Mouse (Mus musculus) cerebral cortex, adult 2 months (tissue): Measurements from ENCODE around the gene Dlx3.

Source experiments
- WGBS: fragments of 180-500 bp; shearing (Covaris S2); methylation state at CpG from one replicate; pipeline ENCODE4 v1.1.7; 2018; 5-methylcytosine and 5-hydroxymethylcytosine counted together

Gene Dlx3

DNA sequence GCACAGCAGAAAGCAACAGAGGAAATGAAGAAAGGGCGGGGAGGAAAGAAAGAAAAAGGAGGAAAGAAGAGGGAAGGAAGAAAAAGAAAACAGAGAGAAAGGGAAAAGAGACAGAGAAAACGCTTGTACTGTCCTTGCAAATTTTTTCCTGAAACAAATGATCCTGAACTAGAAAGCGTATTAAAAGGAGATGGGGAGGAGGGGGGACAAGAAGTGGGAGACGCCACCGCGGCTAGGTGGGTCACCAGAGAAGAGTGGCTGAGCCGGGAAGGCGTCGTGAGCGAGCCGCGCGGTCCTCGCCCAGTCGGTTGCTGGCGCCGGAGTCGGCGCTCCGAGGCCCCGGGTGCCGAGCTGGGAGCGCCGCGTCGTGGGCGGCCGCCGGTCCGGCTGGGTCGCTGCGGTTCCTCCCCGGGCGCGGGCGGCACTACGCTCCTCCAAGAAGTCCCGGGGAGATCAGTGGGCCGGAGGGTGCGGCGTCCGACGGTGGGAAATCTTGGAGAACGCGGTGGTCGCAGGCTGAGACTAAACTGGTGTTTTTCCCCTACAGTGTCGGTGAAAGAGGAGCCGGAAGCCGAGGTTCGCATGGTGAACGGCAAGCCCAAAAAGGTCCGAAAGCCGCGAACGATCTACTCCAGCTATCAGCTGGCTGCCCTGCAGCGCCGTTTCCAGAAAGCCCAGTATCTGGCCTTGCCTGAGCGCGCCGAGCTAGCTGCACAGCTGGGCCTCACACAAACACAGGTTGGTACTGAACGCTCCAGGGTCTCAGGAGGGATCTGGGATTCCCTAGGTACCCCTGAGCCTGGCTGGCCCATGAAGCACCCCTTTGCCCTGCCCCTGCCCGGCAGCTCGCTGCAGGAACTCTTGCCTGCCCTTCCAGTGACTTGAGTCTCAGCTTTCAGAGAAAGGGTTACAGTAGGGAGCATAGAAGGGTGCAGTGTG lies 1.5 kb downstream of the Dlx3 start:
- 4% methylated on average over 63 of the region's 63 CpGs for WGBS

GRCm38 (mm10) chr11:95122100-95122489 lies 2.2 kb downstream of the Dlx3 start:
- 59% methylated on average over 6 of the region's 6 CpGs for WGBS

DNA sequence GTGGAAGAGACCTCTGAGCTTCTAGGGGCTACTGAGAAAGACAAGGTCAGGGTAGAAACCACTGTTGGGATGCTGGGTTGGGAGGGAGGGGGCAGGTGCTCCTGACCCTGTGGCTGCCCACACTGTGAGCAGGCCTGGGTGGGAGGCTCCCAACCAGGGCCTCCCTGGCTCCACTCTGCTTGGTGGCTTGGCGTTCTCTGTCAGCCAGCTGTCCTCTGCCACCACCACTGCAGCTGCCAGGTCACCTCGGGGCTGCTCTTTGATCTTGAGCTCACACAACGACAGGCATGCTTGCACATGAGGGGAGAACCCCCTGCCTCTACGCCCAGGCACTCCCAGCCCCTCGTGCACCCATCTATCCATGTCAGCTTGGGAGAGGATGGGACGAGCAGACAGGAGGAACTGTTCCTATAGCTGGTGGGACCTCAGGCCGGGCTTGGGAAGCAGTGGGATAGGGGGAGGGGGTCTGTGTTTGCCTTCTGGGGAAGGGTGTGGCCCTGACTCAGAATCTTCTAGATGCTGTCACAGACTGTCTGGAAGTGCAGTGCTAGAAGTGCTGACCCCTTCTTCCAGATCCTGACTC lies 5.5 kb downstream of the Dlx3 start:
- WGBS = 63% methylated on average over 7 of the region's 7 CpGs

- 11% methylated on average over 20 of the region's 20 CpGs for whole genome bisulfite sequencing
Observed at GRCm38 (mm10) chr11:95126272-95127245, 6.6 kb downstream of the Dlx3 start.

GRCm38 (mm10) chr11:95128359-95128758 lies 8.4 kb downstream of the Dlx3 start:
- 74% methylated on average over 11 of the region's 11 CpGs for WGBS

GRCm38 (mm10) chr11:95130668-95131252 lies 10.8 kb downstream of the Dlx3 start:
- WGBS = 84% methylated on average over 17 of the region's 17 CpGs

- WGBS = 80% methylated on average over 6 of the region's 6 CpGs
Observed at GRCm38 (mm10) chr11:95133321-95133720, 13.4 kb downstream of the Dlx3 start.

DNA sequence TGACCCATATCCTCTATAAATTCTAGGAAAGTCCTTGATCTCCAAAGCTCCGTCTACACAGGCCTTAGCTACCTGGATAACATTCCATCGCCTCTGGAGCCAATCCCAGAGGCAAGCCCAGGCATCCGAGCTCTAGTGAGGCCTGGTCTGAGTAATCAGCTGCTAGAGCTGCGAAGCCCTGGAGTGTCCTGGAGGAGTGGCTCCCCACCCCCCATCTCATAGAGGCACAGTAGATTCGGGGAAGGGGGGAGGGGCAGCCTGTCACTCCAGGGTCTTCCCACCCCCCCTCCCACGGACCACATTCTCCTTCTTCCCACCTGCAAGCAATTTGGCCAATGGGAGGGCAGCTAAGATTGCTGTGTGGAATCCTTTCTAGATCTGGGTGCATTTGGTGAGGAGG lies 17.4 kb downstream of the Dlx3 start:
- 49% methylated on average over 6 of the region's 6 CpGs for WGBS

GRCm38 (mm10) chr11:95139871-95140270 lies 20.0 kb downstream of the Dlx3 start:
- 55% methylated on average over 5 of the region's 5 CpGs for WGBS

DNA sequence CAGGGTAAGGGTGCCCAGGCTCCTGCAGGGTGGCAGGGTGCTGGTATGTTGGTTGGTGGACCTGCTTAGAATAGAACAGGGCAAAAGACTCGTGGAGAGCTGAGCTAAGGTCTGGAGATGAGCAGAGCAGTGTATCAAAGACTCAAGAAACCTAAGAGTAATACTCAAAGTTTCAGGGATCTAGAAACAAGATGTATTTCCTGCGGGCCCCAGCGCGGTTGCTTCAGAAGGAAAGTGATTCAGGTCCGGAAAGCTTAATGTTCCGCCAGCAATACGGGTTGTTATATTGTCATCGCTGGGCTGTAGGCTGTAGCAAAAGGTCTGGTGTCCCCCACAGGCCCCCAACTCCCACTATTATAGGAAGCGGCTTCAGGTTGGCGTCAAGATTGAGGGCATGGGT lies 22.3 kb downstream of the Dlx3 start:
- 17% methylated on average over 10 of the region's 10 CpGs for WGBS

GRCm38 (mm10) chr11:95142980-95143575 lies 23.2 kb downstream of the Dlx3 start:
- WGBS = 4% methylated on average over 39 of the region's 39 CpGs

DNA sequence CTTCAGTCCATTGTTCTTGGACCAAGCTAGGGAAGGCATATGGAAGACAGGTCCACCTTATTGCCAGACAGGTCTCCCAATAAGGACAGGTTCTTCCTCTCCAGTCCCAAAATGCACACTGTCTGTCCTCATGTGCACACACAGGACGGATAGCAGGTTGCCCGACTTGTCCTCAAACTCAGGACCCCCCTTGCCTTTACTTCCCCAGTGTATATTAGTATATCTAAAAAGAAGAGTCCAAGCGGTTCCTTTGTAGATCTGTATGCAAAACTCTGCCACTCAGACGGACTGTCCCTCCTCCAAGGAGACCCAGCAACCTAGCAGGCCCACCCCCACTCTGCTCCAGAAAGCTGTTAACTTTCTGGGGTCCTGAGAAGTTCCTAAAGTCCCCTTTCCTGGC lies 23.7 kb downstream of the Dlx3 start:
- 10% methylated on average over 4 of the region's 4 CpGs for WGBS

- 20% methylated on average over 9 of the region's 9 CpGs for WGBS
Observed at GRCm38 (mm10) chr11:95144091-95144945, 24.4 kb downstream of the Dlx3 start.

DNA sequence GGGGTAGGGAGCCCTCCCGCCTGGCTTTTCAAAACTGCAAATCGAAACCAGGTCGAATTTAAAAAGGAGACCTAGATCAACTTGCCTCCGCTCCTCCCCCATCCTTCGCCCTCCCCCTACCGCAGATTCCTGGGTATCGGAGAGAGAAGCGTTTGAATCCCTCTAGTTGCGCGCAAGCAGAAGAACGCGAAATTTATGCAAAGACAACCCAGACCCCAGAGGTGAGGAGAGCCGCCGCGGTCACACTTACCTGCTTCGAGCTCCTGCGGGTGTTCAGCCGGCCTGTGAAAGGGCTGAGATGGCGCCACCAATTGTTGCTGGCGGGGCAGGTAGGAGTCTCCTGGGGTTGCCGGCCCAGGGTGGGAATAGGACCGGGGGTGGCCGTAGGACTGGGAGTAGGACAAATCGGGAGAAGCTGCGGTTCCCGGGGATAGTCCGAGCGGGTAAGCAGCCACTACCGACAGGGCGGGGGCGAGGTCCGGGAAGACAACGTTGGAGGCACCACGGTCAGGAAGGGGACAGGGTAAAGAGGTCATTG lies 25.1 kb downstream of the Dlx3 start:
- under 1% methylated on average over 34 of the region's 34 CpGs for WGBS

DNA sequence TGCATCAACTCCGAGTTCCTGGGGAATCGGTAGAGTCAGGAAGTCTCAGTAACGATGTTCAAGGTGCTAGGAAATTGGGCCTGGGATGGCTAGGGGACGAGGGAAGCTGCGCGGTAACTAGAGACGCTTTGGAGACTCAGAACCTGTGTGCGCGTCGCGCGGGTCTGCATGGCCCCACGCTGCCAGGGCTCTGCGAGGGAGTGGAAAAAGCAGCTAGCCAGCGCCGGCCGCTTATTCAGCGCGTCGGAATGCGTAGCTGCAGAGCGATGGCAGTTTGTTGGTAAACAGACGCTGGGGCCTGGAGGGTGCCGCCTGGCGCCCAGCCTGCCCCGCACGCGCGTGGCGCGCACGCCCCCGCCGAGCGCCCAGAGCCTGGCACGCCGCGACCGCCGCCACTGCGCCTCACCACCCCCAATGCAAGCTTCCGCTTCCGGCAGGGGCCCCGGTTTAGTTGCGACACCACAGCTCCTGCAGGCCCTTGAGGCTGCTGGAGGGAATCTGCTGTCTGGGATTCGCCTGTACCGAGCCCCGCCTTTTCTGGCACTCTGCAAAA lies 26.0 kb downstream of the Dlx3 start, which contains the start of gene Dlx4:
Dlx4 (minus strand) TSS at position 413 of the 553 bp plus-strand sequence.
- WGBS = 2% methylated on average over 48 of the region's 48 CpGs

GRCm38 (mm10) chr11:95148754-95149153 lies 28.8 kb downstream of the Dlx3 start:
- WGBS = 4% methylated on average over 9 of the region's 9 CpGs

GRCm38 (mm10) chr11:95149462-95150268 lies 29.7 kb downstream of the Dlx3 start:
- 4% methylated on average over 27 of the region's 27 CpGs for WGBS

- 5% methylated on average over 33 of the region's 33 CpGs for WGBS
Observed at GRCm38 (mm10) chr11:95150269-95151049, 30.5 kb downstream of the Dlx3 start.
